Mouse (Mus musculus): Measurements from ENCODE around the gene Angpt4. TPM values are rescaled to one million over a fixed set of nuclear protein-coding genes. Genes with fewer than 3 reads are reported as not detected.
A peak's percentile ranks its signal among the peaks of the same experiment; 100 is the strongest.

Angpt4 gene
- total RNA-seq, 2 experiments from 2014 or later, result not detected

DNA sequence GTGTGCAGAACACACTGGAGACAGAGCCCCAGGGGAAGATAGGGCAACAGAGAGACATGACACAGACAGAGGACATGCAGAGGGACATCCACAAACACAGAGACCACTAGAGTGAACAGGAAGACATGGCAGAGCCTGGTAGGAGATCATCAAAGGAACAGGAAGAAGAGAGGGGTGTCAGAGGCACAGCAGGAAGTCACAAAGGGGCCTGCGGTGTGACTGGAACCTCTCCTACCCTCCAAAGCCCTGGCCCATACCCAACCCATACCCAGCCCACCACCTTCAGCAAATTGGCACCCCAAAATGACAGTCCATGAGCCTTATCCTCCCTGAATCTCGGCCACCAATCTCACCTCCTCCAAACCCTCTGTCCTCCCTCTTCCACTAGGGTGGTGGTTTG lies 33.1 kb downstream of the Angpt4 start:
- DNase-seq (ENCODE audit: extremely low spot score in 1 of 2, low spot score in 2 of 2), result no peak
- intact Hi-C loops (cut with DNase I), result loop anchor here (5.0 kb wide), 1 partner anchor 67 kb away; no protein-coding TSS in a partner anchor
- no peak for TF ChIP-seq CTCF (IDR thresholded peaks at IDR 0.05)
- Histone ChIP-seq H3K4me3 (no peak overlapping the region), H3K27ac (no peak overlapping the region)

DNA sequence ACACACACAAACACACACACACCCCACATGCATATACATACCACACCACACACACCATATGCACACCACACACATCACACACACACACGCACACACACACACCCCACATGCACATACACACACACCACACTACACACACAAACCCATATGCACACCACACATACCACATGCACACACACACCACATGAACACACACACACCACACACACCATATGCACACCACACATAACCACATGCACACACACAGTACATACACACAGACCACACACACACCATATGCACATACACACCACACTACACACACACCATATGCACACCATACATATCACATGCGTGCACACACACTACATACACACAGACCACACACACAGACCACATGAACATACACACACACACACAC lies 36.6 kb downstream of the Angpt4 start:
- no peak for TF ChIP-seq CTCF (IDR thresholded peaks at IDR 0.05)
- H3K4me3 ChIP-seq, result no peak overlapping the region
- DNase-seq (ENCODE audit: extremely low spot score in 1 of 2, low spot score in 2 of 2), result no peak
- no peak overlapping the region for H3K27ac ChIP-seq
- intact Hi-C loops (cut with DNase I), result no loop called here

DNA sequence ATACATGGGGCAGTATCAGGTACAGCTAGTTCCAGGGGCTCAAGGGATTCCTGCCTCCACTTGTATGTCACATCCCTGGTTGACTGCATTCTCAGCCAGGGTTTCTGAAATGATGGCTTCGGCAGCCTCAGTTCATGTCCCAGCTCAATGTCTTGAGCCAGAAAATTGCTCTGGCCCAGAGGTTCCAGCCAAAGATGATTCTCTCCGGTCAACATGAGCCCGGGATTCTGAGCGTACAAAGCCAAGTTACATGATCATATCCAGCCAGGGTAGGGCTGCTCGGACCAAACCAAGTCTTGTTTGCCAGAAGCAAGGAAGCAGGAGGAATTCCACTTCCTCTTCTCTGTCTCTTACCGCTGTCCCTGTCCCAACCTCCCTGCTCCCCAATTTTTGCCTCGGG lies 37.3 kb downstream of the Angpt4 start:
- DNase-seq (ENCODE audit: extremely low spot score in 1 of 2, low spot score in 2 of 2), result no peak
- Histone ChIP-seq H3K27ac (no peak overlapping the region), H3K4me3 (no peak overlapping the region)
- no peak for TF ChIP-seq CTCF (IDR thresholded peaks at IDR 0.05)
- intact Hi-C loops (cut with DNase I), result no loop called here

DNA sequence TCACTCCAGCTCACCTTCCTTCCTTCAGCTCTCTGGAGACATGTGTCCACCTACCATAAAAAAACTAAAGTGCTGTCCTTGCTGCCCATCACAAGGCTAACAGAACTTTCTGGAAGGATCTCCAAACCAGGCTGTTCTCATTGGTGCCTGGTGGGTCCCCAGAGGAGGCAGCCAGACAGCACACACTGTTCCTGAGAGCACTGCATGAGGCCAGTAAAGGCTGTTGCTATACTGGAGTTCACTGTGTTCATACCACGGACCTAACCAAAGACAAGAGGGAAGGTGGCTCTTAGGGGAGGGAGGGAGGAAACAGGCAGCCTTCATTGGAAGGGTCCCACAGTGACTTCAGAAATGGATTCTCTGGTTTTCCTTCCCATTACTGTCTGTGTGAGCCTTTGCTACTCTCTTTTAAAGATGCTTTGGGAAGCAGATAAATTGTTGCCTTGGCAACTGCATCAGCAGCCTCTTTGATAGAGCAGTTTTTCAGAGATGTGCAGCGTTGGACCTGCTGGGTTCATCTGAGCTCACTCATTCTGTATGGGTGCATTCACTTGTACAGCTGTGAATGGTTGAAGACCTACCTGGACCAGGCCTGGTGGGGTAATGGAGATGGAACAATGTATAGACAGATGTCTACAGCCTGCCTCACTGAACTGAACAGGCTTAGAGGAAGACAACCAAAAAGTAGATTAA lies 38.2 kb downstream of the Angpt4 start:
- intact Hi-C loops (cut with DNase I), result no loop called here
- H3K27ac ChIP-seq, result no peak overlapping the region
- no peak for DNase-seq (ENCODE audit: extremely low spot score in 1 of 2, low spot score in 2 of 2)
- no peak overlapping the region for H3K4me3 ChIP-seq
- no peak for TF ChIP-seq CTCF (IDR thresholded peaks at IDR 0.05)

DNA sequence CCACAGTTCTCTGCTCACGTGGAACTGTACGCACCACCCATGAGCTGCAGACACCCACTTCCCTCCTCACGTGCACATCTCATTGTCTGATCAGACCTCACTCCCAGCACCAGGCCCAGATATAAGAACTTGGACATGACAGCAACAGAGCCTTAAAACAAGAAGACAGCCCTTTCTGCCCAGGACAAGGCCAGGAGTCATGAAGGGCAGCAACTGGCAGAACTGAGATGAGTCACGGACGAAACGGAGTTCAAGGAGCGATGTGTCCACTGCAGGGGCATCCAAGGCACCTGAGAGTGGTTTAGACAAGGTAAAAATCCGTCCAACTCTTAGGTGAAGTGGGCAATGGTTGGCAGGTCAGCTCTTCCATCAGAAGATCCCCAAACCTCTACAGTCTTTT lies 42.7 kb downstream of the Angpt4 start:
- DNase-seq (ENCODE audit: extremely low spot score in 1 of 2, low spot score in 2 of 2), result no peak
- no peak for TF ChIP-seq CTCF (IDR thresholded peaks at IDR 0.05)
- Histone ChIP-seq H3K27ac (no peak overlapping the region), H3K4me3 (no peak overlapping the region)
- intact Hi-C loops (cut with DNase I), result no loop called here

DNA sequence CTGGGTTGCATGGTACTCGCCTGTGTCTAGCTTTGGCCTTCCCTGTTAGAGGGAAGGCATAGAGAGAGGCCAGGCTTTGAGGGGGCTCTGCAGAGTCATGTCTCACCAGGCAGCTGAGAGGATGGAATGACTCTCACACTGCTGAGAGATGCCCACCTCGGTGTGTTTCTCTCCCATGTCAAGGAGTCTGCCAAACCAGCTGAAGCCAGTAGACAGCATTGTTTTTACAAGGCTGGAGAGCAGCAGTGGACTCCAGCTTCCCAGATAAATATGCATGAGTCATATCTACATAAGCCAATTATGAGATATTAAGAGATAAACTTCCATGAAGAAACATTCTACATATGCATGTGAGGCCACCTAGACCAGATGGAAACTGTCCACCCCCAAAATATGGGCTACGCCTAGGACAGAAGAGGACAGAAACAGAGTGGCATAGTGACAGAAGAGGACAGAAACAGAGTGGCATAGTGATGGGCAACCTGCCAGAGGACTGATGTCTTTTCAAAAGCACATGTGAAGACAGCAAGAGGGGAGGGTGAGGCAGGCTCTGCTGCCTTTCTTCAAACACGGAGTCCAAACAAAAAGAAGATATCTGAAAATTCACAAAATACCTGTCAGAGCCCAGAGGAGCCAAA lies 45.6 kb downstream of the Angpt4 start:
- intact Hi-C loops (cut with DNase I), result no loop called here
- TF ChIP-seq CTCF (IDR thresholded peaks at IDR 0.05), result no peak
- no peak for DNase-seq (ENCODE audit: extremely low spot score in 1 of 2, low spot score in 2 of 2)
- Histone ChIP-seq H3K27ac (no peak overlapping the region), H3K4me3 (no peak overlapping the region)

DNA sequence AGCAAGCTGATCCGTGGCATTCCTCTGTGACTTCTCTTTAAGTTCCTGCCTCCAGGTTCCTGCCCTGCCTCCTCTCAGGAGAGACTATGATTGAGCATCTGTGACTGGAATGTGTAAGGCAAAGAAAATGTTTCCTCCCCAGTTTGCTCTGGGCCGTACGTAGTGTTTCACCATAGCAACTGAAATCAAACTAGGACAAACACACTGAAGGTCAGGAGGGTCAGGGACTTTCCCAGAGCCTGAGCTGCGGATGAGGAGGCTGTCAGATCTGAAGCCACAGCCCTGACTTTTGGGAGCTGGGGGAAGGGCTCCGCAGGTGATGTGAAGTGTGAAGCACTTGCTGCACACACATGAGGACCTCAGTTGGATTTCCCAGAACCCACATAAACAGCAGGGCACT lies 48.3 kb downstream of the Angpt4 start:
- intact Hi-C loops (cut with DNase I), result no loop called here
- Histone ChIP-seq H3K4me3 (no peak overlapping the region), H3K27ac (no peak overlapping the region)
- TF ChIP-seq CTCF (IDR thresholded peaks at IDR 0.05), result no peak
- DNase-seq (ENCODE audit: extremely low spot score in 1 of 2, low spot score in 2 of 2), result no peak

DNA sequence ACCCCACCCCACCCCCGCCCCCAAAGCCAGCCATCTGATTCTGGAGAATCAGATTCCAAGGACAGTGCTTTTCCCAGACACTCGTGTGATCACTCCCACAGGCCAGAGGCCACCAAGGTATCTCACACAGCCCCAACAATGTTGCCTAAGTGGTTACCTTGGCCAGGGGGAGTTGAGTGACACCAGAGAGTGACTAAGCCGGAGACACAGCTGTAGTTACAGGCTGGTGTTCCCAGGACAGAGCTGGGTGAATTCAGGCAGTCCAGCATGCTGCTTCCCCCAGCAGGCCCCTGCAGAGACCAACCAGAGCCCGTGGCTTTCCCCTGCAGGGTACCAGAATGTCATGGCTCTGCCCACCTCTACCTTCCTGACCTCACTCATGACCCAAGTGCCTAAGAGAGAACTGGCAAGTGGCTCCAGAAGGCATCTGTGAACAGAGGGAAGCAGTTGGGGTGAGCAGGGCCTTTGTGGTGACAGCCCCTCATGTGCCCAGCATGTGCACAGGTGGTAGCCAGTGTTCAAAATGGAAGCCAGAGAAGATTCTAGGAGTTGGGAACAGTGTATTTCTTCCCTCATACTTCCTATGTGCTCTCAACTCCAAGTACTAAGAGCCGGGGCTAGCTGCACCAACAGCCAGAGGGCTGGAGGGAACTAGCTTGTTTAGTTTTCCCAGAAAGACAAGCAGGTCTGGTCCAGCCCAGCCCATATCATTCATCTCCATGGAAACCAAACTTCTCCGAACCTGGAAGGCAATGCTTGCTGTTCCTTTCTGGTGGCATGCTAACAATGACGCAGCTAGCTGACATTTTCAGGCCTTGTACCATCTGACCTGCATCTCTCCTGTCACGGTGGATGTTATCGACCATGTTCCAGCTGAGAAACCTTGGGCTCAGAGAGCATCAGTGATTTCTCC lies 50.5 kb downstream of the Angpt4 start:
- Histone ChIP-seq H3K4me3 (no peak overlapping the region), H3K27ac (peak overlapping the region; percentile 24; the same call in 1 of the 2 replicates)
- intact Hi-C loops (cut with DNase I), result no loop called here
- no peak for TF ChIP-seq CTCF (IDR thresholded peaks at IDR 0.05)
- DNase-seq (ENCODE audit: extremely low spot score in 1 of 2, low spot score in 2 of 2), result no peak

DNA sequence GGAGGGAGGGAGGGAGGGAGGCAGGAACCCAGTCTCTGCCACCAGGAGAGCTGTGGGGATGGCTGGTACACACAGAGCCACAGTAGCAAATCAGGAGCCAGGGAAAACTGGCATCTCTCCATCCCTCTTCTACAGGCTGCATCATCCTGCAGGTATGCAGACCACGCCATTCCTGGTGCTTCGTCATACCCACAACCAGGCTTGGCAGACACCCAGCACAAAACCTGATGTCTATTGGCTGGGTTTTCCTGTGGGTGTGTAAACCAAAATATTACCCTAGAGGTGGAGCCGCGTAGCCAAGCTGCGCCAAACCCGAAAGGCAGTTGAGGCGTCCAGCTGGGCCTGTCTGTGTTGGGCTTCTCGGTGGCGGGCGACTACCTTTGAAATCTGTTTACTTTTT lies 51.5 kb downstream of the Angpt4 start:
- no peak; the same call in 1 of the 2 replicates for TF ChIP-seq CTCF (IDR thresholded peaks at IDR 0.05)
- peak overlapping the region; percentile 30; the same call in 1 of the 2 replicates for H3K27ac ChIP-seq
- H3K4me3 ChIP-seq, result no peak overlapping the region
- intact Hi-C loops (cut with DNase I), result no loop called here
- DNase-seq (ENCODE audit: extremely low spot score in 1 of 2, low spot score in 2 of 2), result peak; percentile 72 to 82

DNA sequence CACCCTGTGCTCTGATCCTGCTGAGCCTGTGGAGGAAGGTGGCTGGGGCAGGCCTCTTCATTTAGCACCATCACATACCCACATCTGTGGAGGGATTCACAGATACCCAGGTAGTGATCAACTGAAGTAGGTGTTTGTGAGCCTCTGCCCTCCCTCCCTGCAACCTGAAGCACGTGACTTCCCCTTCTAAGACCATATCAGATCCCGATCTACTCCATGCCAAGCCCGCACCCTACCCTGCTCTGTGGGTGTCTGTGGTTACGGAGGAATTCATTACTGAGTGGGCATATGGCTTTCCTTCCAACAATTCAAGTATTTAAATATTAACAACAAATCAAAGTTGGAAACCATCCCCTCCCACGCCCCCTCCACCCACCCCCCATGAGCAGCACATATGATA lies 52.3 kb downstream of the Angpt4 start:
- no peak overlapping the region for H3K27ac ChIP-seq
- TF ChIP-seq CTCF (IDR thresholded peaks at IDR 0.05), result no peak
- intact Hi-C loops (cut with DNase I), result no loop called here
- DNase-seq (ENCODE audit: extremely low spot score in 1 of 2, low spot score in 2 of 2), result no peak
- H3K4me3 ChIP-seq, result no peak overlapping the region

DNA sequence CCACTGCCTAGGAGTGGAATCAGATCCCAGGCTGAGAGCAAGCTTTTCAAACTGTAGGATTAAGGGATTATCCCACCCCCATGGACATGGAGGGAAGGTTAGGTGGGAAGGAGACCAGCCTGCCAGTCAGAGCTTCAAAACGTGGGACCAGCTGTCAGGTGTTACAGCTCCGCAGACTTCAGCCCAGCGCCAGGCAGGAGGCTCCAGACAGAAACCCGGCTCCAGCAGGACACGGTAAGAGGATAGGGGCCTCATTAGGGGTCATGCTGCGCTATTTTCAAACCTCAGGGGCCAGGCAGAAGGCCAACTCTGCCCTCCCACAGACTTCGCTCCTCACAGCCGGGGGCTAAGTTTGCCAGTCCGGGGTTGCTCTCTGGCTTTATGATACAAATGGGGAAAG lies 53.0 kb downstream of the Angpt4 start:
- intact Hi-C loops (cut with DNase I), result no loop called here
- H3K4me3 ChIP-seq, result no peak overlapping the region
- no peak overlapping the region for H3K27ac ChIP-seq
- no peak for TF ChIP-seq CTCF (IDR thresholded peaks at IDR 0.05)
- DNase-seq (ENCODE audit: extremely low spot score in 1 of 2, low spot score in 2 of 2), result no peak

DNA sequence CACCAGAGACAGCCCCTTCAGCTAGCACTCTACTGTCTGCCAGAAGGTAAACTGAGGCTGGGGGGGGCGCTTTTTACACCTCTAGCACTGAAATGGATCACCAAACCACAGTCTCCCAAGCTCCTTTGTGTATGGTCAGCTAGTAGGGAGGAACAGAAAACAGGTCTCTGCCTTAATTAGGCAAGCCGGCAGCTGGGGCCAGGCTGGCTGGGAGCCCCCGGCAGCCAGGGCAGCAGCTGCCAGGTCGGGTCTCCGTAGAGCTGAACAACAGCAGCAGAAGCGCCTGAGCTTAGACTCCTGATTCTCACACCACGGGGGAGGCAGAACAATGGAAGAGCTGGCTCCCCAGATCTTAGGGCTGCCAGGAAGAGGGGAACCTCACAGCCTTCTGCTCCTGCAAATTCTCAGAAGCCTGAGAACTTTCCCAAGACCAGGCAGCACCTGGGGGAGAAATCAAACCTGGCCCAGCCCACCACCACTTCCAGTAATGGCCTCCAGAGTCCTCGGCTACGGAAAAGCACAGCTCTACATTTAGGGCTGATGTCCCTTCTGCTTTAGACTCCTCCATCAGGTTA lies 56.3 kb downstream of the Angpt4 start:
- Histone ChIP-seq H3K4me3 (no peak overlapping the region), H3K27ac (no peak overlapping the region)
- intact Hi-C loops (cut with DNase I), result no loop called here
- no peak for TF ChIP-seq CTCF (IDR thresholded peaks at IDR 0.05)
- no peak for DNase-seq (ENCODE audit: extremely low spot score in 1 of 2, low spot score in 2 of 2)
